Mouse (Mus musculus): ENCODE results near the gene Sdcbp2. TPM values are rescaled to one million over a fixed set of nuclear protein-coding genes. Genes with fewer than 3 reads are reported as not detected.

The Sdcbp2 gene
- total RNA-seq, 2 experiments from 2014 or later = 0.56 to 0.75 TPM

DNA sequence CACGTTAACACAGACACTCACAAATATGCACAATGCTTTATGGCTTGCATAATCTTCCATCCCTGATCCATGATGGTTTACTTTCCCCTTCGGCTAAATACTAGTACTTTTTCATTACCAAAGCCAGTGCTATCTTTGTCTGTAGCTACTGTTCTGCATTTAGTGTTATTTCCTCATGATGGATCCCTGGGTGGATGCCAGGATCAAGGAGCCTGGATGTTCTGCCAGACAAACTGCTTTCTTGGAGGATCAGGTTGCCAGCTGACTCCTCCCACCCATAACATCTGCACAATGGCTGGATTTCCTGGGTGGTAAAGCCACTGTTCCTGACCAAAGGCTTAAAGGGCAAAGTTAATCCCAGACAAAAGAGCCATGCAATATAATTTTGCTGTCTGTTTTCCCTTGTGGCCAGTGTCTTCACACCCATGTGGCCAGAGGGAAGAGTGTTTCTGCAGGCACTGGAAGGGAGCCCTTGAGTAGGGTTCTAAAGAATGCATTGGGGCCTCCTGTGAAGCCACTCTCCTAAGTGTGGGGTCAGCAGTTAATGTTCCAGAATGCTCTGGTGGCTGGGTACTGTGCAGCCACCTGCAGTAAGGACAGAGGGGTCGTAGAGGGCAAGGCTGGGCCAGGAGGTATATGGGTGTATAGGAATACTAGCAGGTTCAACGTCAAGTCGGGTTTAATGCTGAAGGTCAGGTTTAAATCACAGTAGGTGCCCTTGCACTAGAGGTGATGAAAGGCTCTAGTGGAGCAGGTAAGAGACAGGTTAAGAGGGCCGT is 44.3 kb downstream of the Sdcbp2 start:
- intact Hi-C loops (cut with DNase I) = no loop called here
- Histone ChIP-seq H3K4me3 (no peak overlapping the region), H3K27ac (no peak overlapping the region)
- no peak for TF ChIP-seq CTCF (IDR thresholded peaks at IDR 0.05)
- DNase-seq = peak; percentile 40

DNA sequence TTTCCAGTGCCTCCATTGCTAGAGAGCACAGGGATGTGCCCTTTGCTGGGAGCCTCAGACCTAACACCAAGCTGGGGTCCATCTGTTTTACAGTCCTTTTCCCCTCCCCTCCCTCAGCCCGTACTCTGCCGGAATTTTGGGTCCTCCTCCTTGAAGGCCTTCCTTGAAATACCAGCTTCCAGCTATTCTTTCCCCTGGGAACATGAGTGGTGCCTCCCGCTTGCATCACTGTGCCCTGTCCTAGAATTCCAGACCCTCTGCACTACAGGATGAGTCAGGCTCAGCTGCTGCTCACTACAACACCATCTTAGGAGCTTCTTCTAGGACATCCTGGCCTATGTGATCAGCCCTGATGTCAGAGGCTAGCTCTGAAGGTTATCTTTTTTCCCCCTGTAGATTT is 51.4 kb downstream of the Sdcbp2 start:
- no peak for TF ChIP-seq CTCF (IDR thresholded peaks at IDR 0.05)
- Histone ChIP-seq H3K27ac (no peak overlapping the region), H3K4me3 (no peak overlapping the region)
- intact Hi-C loops (cut with DNase I) = no loop called here
- DNase-seq = no peak

DNA sequence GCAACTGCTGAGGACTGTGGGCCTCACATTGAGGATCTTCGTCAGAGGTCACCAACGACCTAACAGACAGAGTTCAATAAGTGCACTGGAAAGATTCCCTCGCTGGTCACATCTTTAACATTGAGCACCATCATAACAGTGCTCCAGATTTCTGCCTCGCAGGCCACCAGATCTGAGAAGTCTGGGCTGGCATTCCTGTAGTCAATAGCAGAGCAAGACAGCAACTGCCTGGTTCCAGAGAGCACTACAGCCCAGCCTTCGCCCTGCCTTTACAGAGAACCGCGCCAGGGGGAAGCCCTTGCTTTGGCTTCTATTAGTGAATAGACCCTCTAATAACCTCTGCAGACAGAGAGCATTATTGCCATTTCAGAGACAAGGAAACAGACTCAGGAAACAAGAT is 53.9 kb downstream of the Sdcbp2 start:
- H3K27ac ChIP-seq = no peak overlapping the region
- no peak for DNase-seq
- intact Hi-C loops (cut with DNase I) = no loop called here
- no peak for TF ChIP-seq CTCF (IDR thresholded peaks at IDR 0.05)
- H3K4me3 ChIP-seq = no peak overlapping the region

DNA sequence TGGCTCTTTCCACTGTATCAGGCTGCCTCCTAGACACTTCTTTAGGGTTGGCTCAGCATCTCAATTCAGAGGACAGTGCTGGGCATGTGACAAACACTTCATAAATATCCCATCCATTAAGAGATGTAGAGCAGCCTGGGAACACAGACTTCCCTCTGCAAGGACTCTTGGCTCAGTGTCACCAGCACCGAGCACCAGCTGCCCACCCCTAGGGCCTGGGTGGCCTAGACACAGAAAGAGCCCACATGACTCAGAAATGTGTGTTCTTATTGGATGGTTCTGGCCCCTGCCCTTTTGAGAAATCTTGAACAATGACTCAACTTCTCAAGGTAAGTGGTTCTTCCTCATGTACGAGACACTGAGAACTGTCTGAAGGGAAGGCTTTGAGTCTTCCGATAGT is 55.6 kb downstream of the Sdcbp2 start:
- intact Hi-C loops (cut with DNase I) = no loop called here
- DNase-seq = no peak
- Histone ChIP-seq H3K27ac (no peak overlapping the region), H3K4me3 (no peak overlapping the region)
- no peak for TF ChIP-seq CTCF (IDR thresholded peaks at IDR 0.05)

DNA sequence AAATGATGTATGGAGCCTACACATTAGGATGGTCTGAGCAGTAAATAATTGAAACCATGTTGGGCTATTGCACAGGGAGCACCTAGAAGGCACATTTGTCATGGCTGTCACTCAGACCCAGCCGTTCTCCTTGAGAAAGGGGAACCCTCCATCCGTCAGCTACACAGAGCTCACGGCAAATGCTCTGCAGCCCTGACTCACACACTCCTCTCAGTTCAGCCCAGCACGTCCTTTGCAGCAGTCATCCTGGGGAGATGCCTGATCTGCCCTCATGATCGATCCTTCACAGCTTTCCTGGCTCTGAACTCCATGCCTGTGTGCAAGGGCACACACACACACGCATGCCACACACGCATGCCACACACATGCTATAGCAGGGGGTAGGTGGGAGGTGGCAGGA is 56.9 kb downstream of the Sdcbp2 start:
- H3K4me3 ChIP-seq = no peak overlapping the region
- TF ChIP-seq CTCF (IDR thresholded peaks at IDR 0.05) = no peak
- intact Hi-C loops (cut with DNase I) = no loop called here
- H3K27ac ChIP-seq = no peak overlapping the region
- DNase-seq = no peak

- no peak for DNase-seq
- peak overlapping the region; percentile 91 for H3K27ac ChIP-seq
- H3K4me3 ChIP-seq = peak overlapping the region; percentile 95
- no peak for TF ChIP-seq CTCF (IDR thresholded peaks at IDR 0.05)
- intact Hi-C loops (cut with DNase I) = loop anchor here (5.0 kb wide), 1 partner anchor 54 kb away; no protein-coding TSS in a partner anchor
Observed at GRCm38 (mm10) chr2:151631406-151632158, 59.2 kb downstream of the Sdcbp2 start.

DNA sequence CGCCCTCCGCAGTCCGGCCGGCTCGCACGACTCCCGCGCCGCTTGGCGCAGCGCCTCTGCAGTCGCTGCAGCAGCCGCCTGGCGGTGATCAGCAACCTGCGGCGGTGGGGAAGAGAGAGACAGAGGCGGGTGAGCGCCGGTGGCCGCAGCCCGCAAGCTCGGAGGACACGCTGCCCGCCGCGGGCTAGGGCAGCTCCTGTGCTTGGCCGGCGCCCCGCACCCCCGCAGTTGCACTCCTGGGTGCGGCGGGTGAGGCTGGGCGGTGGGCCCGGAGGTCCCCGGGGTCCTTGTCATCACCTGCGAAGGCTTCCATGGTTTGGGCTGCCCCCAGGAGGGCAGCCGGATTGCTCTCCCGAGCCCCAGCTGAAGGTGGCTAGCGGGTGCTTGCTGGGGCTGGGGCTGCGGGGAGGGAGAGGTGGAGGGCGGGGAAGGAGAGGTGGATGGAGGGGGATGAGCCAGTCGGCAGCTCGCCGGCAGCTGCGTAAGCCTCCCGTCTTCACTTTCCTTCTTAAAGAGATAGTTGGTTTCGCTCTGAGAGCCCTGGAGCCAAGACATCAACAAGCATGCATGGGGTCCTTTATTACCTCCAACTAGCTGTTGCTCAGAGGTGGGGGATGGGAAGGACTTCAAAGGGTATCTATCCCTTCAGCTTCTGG is 59.9 kb downstream of the Sdcbp2 start, which contains the start of gene Snph:
Gene Snph, minus strand, starts transcription at position 435 of the 656 bp plus-strand sequence.
- TF ChIP-seq CTCF (IDR thresholded peaks at IDR 0.05) = peak; percentile 58
- intact Hi-C loops (cut with DNase I) = loop anchor here (5.0 kb wide), 1 partner anchor 55 kb away; no protein-coding TSS in a partner anchor
- peak; percentile 85 for DNase-seq
- Histone ChIP-seq H3K27ac (peak within 1 kb of the TSS; percentile 91), H3K4me3 (peak within 1 kb of the TSS; percentile 95)

DNA sequence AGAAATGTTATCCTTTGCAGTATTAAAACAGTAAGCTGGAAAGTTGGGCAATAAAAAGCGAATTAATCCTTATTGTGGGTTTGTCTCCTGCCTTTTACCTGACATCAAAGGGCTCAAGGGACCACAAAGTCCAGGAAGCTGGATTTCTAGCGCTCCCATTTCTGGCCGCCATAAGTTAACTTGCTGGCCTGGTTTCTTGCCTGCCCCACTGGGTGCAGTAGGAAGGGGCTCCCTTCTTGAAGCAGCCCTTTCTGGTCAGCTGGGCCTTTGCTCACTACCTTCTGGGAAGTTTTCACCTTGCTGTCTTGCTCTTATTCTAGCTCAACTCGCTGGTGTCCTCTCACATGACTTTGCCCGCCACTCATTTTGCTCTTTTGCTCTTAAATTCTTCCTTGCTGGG is 60.6 kb downstream of the Sdcbp2 start:
- no peak for TF ChIP-seq CTCF (IDR thresholded peaks at IDR 0.05)
- peak overlapping the region; percentile 91; the same call in 1 of the 2 replicates for H3K27ac ChIP-seq
- no peak for DNase-seq
- intact Hi-C loops (cut with DNase I) = loop anchor here (5.0 kb wide), 1 partner anchor 56 kb away; no protein-coding TSS in a partner anchor
- peak overlapping the region; percentile 95 for H3K4me3 ChIP-seq

DNA sequence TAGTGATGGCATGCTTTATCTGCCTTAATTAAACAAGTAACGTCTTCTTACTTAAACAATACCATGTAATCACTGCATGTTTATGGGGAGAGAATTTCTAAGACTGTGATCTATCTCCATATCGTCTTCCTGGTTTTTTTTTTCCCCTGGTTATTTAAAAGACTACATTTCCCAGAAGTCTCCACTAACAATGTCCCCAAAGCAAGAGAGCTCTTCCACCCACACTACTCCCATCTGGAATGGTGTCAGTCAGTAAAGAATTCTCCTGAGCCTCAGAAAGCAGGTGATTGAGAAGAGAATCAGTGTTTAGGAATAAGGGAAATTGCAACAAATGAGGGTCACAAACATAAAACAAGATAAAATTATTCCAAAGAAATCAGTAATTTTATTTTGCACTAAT is 62.5 kb downstream of the Sdcbp2 start:
- H3K27ac ChIP-seq = no peak overlapping the region
- intact Hi-C loops (cut with DNase I) = loop anchor here (5.0 kb wide), 1 partner anchor 58 kb away; no protein-coding TSS in a partner anchor
- no peak for TF ChIP-seq CTCF (IDR thresholded peaks at IDR 0.05)
- peak overlapping the region; percentile 1 for H3K4me3 ChIP-seq
- no peak for DNase-seq

GRCm38 (mm10) chr2:151635362-151636014 is 63.1 kb downstream of the Sdcbp2 start:
- TF ChIP-seq CTCF (IDR thresholded peaks at IDR 0.05) = no peak
- peak overlapping the region; percentile 1; the same call in 1 of the 2 replicates for H3K4me3 ChIP-seq
- no peak for DNase-seq
- H3K27ac ChIP-seq = no peak overlapping the region
- intact Hi-C loops (cut with DNase I) = no loop called here

- intact Hi-C loops (cut with DNase I) = no loop called here
- Histone ChIP-seq H3K27ac (no peak overlapping the region), H3K4me3 (no peak overlapping the region)
- no peak for DNase-seq
- no peak for TF ChIP-seq CTCF (IDR thresholded peaks at IDR 0.05)
Observed at GRCm38 (mm10) chr2:151636015-151636402, 63.6 kb downstream of the Sdcbp2 start.

Other genes starting within 250 kb of the Sdcbp2 start
- not detected for gene 4921509C19Rik, start 96.5 kb upstream of the Sdcbp2 start, total RNA-seq (2021)
- gene Nsfl1c, start 78.4 kb upstream of the Sdcbp2 start, total RNA-seq (2021) = 10 to 100 TPM; 83.1 to 84.4 TPM
- 100 to 1,000 TPM; 159 to 181 TPM for gene Fkbp1a, start 30.1 kb upstream of the Sdcbp2 start, total RNA-seq (2021)
- 10 to 100 TPM; 31.7 to 35.9 TPM for gene Snph, start 60.0 kb downstream of the Sdcbp2 start, total RNA-seq (2021)
- not detected for gene Rad21l, start 95.9 kb downstream of the Sdcbp2 start, total RNA-seq (2021)
- gene Tmem74b, start 129.4 kb downstream of the Sdcbp2 start, total RNA-seq (2021) = 1 to 10 TPM in 1 of 2 experiments, under 1 TPM in 1; 0.51 to 1.9 TPM
- 10 to 100 TPM; 16.2 to 19.6 TPM for gene Psmf1, start 171.6 kb downstream of the Sdcbp2 start, total RNA-seq (2021)